Mouse (Mus musculus): ENCODE measurements around the gene Gab3.
"Not testable (repeated sequence)": the region's sequence is repeated elsewhere in the genome, so short reads cannot be mapped to it uniquely, and the experiment has no call there.

Gab3 gene

DNA sequence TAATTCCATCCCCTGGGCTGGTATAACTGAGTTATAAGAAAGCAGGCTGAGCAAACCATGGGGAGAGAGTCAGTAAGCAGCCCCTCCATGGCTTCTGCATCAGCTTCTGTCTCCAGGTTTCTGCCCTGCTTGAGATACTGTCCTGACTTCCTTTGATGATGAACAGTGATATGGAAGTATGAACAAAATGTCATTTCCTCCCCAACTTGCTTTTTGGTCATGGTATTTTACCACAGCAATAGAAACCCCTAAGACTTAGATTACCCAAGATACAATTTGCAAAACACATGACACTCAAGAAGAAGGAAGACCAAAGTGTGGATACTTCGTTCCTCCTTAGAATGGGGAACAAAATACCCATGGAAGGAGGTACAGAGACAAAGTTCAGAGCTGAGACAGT lies 51.2 kb downstream of the Gab3 start:
- DNase-seq: not testable (repeated sequence)

- DNase-seq: no peak
Measured at GRCm38 (mm10) chrX:74983734-74984133, 101.5 kb downstream of the Gab3 start.

DNA sequence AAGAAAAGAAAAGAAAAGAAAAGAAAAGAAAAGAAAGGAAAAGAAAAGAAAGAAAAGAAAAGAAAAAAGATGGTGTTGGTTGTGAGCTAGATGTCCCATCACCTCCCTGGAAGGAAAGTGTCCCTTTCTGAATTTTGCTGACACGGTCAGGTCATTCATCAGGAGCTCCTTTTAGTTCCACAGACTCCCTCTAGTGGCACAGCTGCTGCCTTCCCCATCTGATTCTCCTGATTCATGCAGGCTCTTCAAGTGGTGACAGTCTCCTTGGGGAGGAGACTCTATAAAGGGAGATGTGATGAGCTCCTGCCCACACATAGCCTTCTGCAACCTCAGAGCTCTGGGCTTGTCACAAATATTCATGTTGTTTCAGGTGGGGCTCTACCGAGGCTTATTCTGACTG lies 122.4 kb downstream of the Gab3 start:
- DNase-seq: not testable (repeated sequence)

DNA sequence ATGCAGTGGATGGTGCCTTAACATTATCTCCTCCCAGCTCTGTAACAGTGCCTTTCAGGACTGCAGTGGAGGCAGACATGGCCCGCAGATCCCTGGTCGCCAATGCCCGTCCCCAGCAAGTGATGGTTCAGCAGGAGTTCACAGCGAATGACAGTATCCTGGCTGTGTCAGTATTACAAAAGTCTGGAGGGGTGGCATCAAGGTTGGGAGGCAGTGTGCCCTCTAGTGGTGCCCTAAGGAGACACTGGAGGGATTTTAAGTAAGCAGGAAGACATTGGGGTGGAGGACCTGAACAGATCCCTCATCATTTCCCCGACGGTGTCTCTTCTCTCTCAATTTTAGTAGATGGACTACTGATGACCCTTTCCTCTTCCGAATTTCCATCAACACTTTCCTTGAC lies 126.1 kb downstream of the Gab3 start:
- DNase-seq: not testable (repeated sequence)
